Mouse (Mus musculus): ENCODE results near the gene Cpsf4l.

DNA sequence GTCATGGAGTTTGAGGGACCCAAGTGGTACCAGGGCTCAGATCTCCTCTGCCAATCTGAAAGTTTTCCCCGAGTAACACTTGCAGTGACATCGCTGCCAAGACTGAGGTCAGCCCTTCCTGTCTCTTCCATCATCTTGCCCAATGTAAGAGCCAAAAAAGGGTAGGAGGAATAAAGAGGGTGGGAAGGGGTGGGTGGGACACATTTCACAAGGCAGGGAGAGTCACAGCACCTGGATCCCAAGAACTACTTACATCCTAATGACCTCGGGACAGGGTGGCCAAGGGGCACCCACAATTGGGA lies 27.7 kb upstream of the Cpsf4l start:
- TF ChIP-seq HCFC1 (IDR thresholded peaks at IDR 0.05; ENCODE audit: borderline replicate concordance, insufficient read depth, low read length) (no peak), CHD2 (IDR thresholded peaks at IDR 0.05; ENCODE audit: low read depth, low read length) (no peak), MAFK (IDR thresholded peaks at IDR 0.05; ENCODE audit: insufficient read depth, low read depth, low read length) (no peak)
